Mouse (Mus musculus): ENCODE data around the gene Cdon.

The Cdon gene

DNA sequence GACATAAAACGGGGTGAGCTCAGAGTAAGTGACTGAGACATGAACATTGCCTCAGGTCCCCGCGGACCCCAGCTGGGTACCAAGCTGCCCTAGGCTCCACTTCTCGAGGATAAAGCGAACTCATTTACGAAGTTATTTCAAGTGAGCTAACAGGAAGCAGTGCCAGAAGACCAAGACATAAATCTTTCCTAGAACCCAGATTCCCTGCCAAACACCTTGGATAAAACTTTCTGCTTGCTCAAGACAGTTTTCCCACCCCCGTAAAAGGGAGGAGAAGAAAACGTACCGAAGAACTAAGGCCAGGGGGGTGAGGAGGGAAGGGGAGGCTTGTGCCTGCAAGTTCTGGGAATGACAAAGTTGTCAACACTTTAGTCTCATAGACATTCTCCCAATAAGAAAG is 112.3 kb downstream of the Cdon start:
- in situ Hi-C loops (cut with MboI; ENCODE audit: unreplicated experiment in 2 of 2) = loop anchor here (5.0 to 10.0 kb wide), 4 partner anchors 79 to 548 kb away; partner anchors contain the start of gene Pate4 (in 2 of the 2)

DNA sequence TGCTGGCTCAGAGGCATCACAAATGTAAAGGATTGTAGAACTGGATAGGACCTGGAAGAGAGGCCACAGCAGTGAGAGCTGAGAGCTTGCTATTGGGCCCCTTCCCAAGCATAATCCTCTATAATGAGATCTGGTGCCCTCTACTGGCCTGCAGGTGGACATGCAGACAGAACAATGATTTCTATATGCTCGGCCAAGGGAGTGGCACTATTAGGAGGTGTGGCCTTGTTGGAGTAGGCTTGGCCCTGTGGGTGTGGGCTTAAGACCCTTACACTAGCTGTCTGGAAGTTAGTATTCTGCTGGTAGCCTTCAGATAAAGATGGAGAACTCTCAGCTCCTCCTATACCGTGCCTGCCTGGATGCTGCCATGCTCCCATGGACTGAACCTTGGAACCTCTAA is 114.2 kb downstream of the Cdon start:
- in situ Hi-C loops (cut with MboI; ENCODE audit: unreplicated experiment in 2 of 2) = loop anchor here (5.0 to 10.0 kb wide), 3 partner anchors 80 to 550 kb away; partner anchors contain the start of gene Pate4 (in 1 of the 2)

DNA sequence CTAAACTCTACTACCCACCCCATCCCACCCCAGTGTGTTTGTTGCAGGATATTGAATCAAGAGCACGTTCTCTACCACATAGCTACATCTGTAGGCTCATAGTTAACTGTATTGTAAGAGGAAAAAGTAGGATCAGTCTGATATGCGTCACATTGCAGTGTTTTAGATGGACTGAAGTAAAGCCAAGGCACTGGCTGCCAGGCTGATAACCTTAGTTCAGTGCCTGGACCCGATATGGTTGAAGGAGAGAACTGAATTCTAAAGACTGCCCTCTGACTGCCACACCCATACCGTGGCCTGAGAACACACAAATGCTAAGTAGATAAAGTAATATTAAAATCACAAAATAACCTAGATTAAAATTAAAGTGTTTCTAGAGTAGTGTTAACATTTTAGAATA is 114.9 kb downstream of the Cdon start:
- in situ Hi-C loops (cut with MboI; ENCODE audit: unreplicated experiment in 2 of 2) = loop anchor here (5.0 to 10.0 kb wide), 3 partner anchors 79 to 551 kb away; partner anchors contain the start of gene Pate4 (in 1 of the 2)

DNA sequence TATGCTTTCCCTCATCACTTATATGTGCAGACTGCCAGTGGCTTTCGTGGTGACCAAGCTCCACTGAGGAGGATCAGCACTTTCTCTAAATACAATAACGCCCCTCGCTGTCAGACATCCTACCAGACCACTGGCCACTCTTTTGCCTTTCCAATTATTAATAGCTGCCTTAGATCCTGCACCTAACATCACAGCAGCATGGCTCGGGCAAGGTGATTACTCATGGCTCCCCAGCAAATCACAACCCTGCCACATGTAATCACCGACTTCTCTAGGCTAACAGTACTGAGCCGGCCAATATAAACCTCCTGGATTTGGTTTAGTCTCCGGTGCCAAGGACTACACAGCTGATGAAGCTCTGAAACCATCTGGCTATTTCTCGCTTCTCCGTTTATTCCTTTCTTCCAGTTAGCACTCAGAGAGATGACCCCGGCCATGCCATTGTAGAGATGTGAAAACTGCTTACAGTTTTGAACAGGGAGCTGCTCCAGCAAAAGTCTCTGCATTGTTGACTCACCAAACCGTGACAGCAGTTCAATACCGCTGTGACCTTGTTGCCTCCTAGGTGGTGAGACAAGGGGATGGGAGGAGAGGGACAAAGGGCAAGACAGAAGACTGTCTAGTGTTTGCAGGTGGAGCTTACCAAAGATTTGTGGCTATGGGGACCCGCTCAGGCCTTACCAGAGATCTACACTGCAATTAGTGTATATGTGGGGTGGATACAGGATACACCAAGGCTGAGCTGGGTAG is 118.2 kb downstream of the Cdon start:
- in situ Hi-C loops (cut with MboI; ENCODE audit: unreplicated experiment in 2 of 2) = loop anchor here (5.0 to 10.0 kb wide), 3 partner anchors 76 to 554 kb away; partner anchors contain the start of gene Pate4 (in 1 of the 2)

GRCm38 (mm10) chr9:35541024-35541423 is 120.1 kb downstream of the Cdon start:
- in situ Hi-C loops (cut with MboI; ENCODE audit: unreplicated experiment in 2 of 2) = no loop called here

- in situ Hi-C loops (cut with MboI; ENCODE audit: unreplicated experiment in 2 of 2) = no loop called here
These were observed 120.6 kb downstream of the Cdon start for GRCm38 (mm10) chr9:35541488-35541887.

- in situ Hi-C loops (cut with MboI; ENCODE audit: unreplicated experiment in 2 of 2) = no loop called here
These were observed 121.0 kb downstream of the Cdon start for GRCm38 (mm10) chr9:35541941-35542340.

DNA sequence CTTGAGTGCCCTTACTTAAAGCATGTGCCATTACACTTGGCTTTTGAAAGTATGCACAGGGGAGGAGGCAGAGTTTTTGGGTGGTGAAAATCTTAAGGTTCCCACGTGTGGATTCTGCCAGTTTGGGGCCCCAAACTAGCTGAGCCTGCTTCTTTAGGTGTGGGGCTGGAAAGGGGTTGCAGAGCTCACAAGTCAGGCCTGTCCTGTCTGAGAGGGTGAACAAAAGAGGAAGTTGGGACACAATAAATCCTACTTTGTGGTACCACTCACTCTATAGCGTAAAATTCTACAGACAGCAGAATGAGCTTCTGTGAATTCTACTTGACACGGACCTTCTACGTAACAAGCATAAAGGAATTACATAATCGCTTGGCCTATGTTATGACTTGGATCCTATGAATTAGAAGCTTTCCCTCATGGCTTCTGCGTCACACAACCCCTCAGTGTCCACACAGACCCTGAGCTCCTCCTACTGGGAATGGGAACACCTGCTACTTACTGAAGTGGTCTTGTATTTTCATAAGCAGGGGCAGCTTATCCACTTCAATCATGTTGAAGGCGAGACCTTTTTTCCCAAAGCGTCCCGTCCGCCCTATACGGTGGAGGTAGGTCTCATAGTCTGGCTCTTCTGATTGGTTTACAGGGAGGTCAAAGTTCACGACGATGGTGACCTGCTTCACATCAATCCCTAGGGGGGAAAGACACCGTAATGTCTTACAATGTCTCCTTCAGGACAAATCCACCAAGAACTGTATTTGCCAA is 122.4 kb downstream of the Cdon start:
- in situ Hi-C loops (cut with MboI; ENCODE audit: unreplicated experiment in 2 of 2) = no loop called here

- in situ Hi-C loops (cut with MboI; ENCODE audit: unreplicated experiment in 2 of 2) = no loop called here
These were observed 123.7 kb downstream of the Cdon start for GRCm38 (mm10) chr9:35544666-35545065.

- in situ Hi-C loops (cut with MboI; ENCODE audit: unreplicated experiment in 2 of 2) = no loop called here
These were observed 124.8 kb downstream of the Cdon start for GRCm38 (mm10) chr9:35545704-35546103.

GRCm38 (mm10) chr9:35546745-35547144 is 125.8 kb downstream of the Cdon start:
- in situ Hi-C loops (cut with MboI; ENCODE audit: unreplicated experiment in 2 of 2) = no loop called here

DNA sequence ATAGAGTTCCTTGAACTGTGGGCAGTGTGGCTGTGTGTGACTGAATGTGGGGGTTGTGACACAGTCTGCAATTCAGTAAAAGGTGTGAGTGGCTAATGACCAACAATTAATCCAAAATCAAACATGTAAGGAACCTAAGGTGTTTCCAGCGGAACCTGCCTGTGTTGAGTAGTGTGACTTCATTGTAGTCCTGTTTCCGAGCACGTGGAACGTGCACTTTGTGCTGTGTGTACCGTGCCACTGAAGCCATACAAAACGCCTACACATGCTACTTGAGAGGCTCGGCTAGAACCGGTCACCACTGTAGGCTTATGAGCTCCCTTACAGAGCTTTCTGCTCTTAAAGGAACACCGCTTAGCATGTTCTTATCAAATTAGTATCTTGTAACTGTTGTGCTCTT is 127.5 kb downstream of the Cdon start:
- in situ Hi-C loops (cut with MboI; ENCODE audit: unreplicated experiment in 2 of 2) = no loop called here

GRCm38 (mm10) chr9:35556494-35557102 is 135.7 kb downstream of the Cdon start:
- in situ Hi-C loops (cut with MboI; ENCODE audit: unreplicated experiment in 2 of 2) = loop anchor here (25.0 kb wide), 3 partner anchors 1206 to 1781 kb away; partner anchors contain the start of genes Ccdc15 (in 1 of the 2) and Stt3a (in 1 of the 2)
